Mouse (Mus musculus) bone marrow, adult 2 months (tissue): ENCODE measurements around the gene Ccdc138. TPM values are rescaled to one million over a fixed set of nuclear protein-coding genes. Genes with fewer than 3 reads are reported as not detected.

Experiments
- H3K27ac ChIP-seq: fragments of 200-500 bp; 2 replicates; pipeline ENCODE4 v1.5.1; 2012; ENCODE audit warnings: low read depth, mild to moderate bottlenecking, control low read depth, inconsistent platforms, low read length; ENCODE audit not compliant: control insufficient read depth, poor library complexity, insufficient read depth
- H3K4me1 ChIP-seq: fragments of 200-500 bp; 2 replicates; pipeline ENCODE4 v1.6.1; 2011; ENCODE audit warnings: low read length; ENCODE audit not compliant: control insufficient read depth, insufficient read depth
- H3K4me3 ChIP-seq: fragments of 200-500 bp; replicated peaks from 2 replicates; pipeline ENCODE3; 2011; ENCODE audit warnings: mild to moderate bottlenecking, low read depth, low read length, control low read depth; ENCODE audit not compliant: control insufficient read depth
- CTCF ChIP-seq: fragments of 200-500 bp; IDR thresholded peaks from 2 replicates; pipeline ENCODE4 v1.5.1; 2011; ENCODE audit warnings: low read length, control low read depth; ENCODE audit not compliant: control insufficient read depth, insufficient read depth
- POLR2A ChIP-seq: fragments of 200-500 bp; IDR thresholded peaks from 2 replicates; pipeline ENCODE4 v1.6.1; 2011; ENCODE audit warnings: low read depth, mild to moderate bottlenecking, control low read depth, low read length, borderline replicate concordance; ENCODE audit not compliant: control insufficient read depth
- WGBS: fragments of 180-500 bp; shearing (Covaris S2); methylation state at CpG from one replicate; pipeline ENCODE4 v1.1.7; 2018; 5-methylcytosine and 5-hydroxymethylcytosine counted together
- polyA plus RNA-seq: library from polyadenylated mRNA; stranded (reverse); fragments of >200 nt; gene quantifications from 2 replicates; pipeline ENCODE4 v1.2.4, GENCODE M21; 2011; ENCODE audit warnings: low replicate concordance; ENCODE audit not compliant: missing spikeins, insufficient read depth, insufficient read length

Ccdc138 gene
- polyA plus RNA-seq = 2.1 and 2.8 TPM in 2 replicates

- 1% methylated on average over 50 of the region's 50 CpGs for WGBS
- peak within 1 kb of the TSS; percentile 93 for H3K27ac ChIP-seq
- H3K4me1 ChIP-seq = no peaks in the 10 kb centered on the region; the same call in 1 of the 2 replicates
- TF ChIP-seq CTCF (peak; percentile 29; the same call in 1 of the 2 replicates), POLR2A (peak; percentile 47; the same call in 1 of the 2 replicates)
- H3K4me3 ChIP-seq = peak within 1 kb of the TSS; percentile 95
Observed at GRCm38 (mm10) chr10:58497320-58498284, at the start of gene Ccdc138. Gene Ccdc138 (plus strand): TSS chr10:58497948.

- TF ChIP-seq POLR2A = no peak
- no peak for TF ChIP-seq CTCF
- Histone ChIP-seq H3K4me3 (no peak overlapping the region), H3K4me1 (peaks cover 2% of the 10 kb centered on the region), H3K27ac (no peak overlapping the region)
Observed at GRCm38 (mm10) chr10:58451575-58451974, 46.2 kb upstream of the Ccdc138 start.

DNA sequence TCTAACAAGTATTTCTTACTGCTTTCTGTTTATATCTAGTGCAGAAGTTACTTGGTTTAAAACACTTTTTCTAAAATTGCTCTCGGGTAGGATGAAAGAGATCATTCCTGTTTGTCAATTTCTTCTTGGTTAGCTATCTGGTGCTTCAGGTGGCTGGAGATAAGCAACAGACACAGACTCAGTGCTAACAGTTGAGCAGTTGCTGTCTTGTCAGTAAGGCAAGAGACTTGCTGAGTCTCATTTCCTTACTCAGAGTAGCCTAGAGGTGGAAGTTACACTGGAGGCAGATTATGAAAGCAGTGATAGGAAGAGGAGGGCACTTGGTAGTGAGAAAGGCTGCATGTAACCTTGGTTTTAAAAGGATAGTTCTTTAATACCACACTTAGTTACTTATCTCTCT, 45.6 kb upstream of the Ccdc138 start:
- TF ChIP-seq POLR2A (no peak), CTCF (no peak)
- Histone ChIP-seq H3K4me1 (peaks cover 2% of the 10 kb centered on the region), H3K27ac (no peak overlapping the region), H3K4me3 (no peak overlapping the region)
- WGBS = 29% methylated on average over 1 of the region's 1 CpGs

- no peaks in the 10 kb centered on the region for H3K4me1 ChIP-seq
- H3K4me3 ChIP-seq = no peak overlapping the region
- WGBS = 83% methylated on average over 1 of the region's 1 CpGs
- TF ChIP-seq POLR2A (no peak), CTCF (no peak)
- H3K27ac ChIP-seq = no peak overlapping the region
Observed at GRCm38 (mm10) chr10:58459896-58460295, 37.9 kb upstream of the Ccdc138 start.

DNA sequence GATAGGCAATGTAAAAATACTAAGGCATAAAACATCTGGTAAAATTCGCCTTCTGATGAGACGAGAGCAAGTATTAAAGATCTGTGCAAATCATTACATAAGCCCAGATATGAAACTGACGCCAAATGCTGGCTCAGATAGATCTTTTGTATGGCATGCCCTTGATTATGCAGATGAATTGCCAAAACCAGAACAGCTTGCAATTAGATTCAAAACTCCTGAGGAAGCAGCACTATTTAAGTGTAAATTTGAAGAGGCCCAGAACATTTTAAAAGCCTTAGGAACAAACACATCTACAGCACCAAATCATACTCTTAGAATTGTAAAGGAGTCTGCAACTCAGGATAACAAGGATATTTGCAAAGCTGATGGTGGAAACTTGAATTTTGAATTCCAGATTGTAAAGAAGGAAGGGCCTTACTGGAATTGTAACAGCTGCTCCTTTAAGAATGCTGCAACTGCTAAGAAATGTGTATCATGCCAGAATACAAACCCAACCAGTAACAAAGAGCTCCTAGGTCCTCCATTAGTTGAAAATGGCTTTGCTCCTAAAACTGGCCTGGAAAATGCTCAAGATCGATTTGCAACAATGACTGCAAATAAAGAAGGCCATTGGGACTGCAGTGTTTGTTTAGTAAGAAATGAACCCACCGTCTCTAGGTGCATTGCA, 20.5 kb upstream of the Ccdc138 start:
- Histone ChIP-seq H3K4me1 (no peaks in the 10 kb centered on the region), H3K27ac (no peak overlapping the region), H3K4me3 (no peak overlapping the region)
- TF ChIP-seq POLR2A (no peak), CTCF (no peak)
- 93% methylated on average over 5 of the region's 5 CpGs for WGBS

GRCm38 (mm10) chr10:58478071-58478578, 19.6 kb upstream of the Ccdc138 start:
- TF ChIP-seq CTCF (no peak), POLR2A (no peak)
- WGBS = 96% methylated on average over 2 of the region's 2 CpGs
- no peak overlapping the region for H3K4me3 ChIP-seq

DNA sequence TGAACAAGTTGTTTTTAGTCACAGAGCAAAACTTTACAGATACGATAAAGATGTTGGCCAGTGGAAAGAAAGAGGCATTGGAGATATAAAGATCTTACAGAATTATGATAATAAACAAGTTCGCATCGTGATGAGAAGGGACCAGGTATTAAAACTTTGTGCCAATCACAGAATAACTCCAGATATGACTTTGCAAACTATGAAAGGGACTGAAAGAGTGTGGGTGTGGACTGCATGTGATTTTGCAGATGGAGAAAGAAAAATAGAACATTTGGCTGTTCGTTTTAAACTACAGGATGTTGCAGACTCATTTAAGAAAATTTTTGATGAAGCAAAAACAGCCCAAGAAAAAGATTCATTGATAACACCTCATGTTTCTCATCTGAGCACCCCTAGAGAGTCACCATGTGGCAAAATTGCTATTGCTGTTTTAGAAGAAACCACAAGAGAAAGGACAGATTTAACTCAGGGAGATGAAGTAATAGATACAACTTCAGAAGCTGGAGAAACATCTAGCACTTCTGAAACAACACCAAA, 17.7 kb upstream of the Ccdc138 start:
- WGBS = 87% methylated on average over 4 of the region's 4 CpGs
- Histone ChIP-seq H3K4me3 (no peak overlapping the region), H3K4me1 (no peaks in the 10 kb centered on the region), H3K27ac (no peak overlapping the region)
- no peak for TF ChIP-seq POLR2A
- TF ChIP-seq CTCF = no peak

More at GRCm38 (mm10) chr10:58478071-58478578, 19.6 kb upstream of the Ccdc138 start:
- Histone ChIP-seq H3K27ac (no peak overlapping the region), H3K4me1 (no peaks in the 10 kb centered on the region)

- TF ChIP-seq POLR2A (no peak), CTCF (no peak)
- Histone ChIP-seq H3K4me1 (no peaks in the 10 kb centered on the region), H3K4me3 (no peak overlapping the region), H3K27ac (no peak overlapping the region)
- WGBS = 92% methylated on average over 5 of the region's 5 CpGs
Observed at GRCm38 (mm10) chr10:58491031-58491430, 6.7 kb upstream of the Ccdc138 start.
